Mouse (Mus musculus) liver, embryonic 11.5 days (tissue): Measurements from ENCODE around the gene Mymx. TPM values are rescaled to one million over a fixed set of nuclear protein-coding genes. Genes with fewer than 3 reads are reported as not detected.

Experiments used
- ATAC-seq: fragments of 200-750 bp; cut with Nextera tagmentation; replicated peaks from 2 replicates; pipeline ENCODE4 v1.8.0; 2017; ENCODE audit warnings: moderate number of reproducible peaks, mild to moderate bottlenecking, moderate TSS enrichment, moderate library complexity; ENCODE audit not compliant: low FRiP score
- DNase-seq: peaks from one replicate; pipeline ENCODE4 v3.0.0-alpha.2; 2017; ENCODE audit warnings: low spot score
- H3K27ac ChIP-seq: fragments of 300-500 bp; sonication (generic); 2 replicates; pipeline ENCODE4 v1.5.1; 2014; ENCODE audit warnings: mild to moderate bottlenecking, low read depth, low read length, control low read depth
- H3K27me3 ChIP-seq: fragments of 300-500 bp; sonication (generic); replicated peaks from 2 replicates; pipeline ENCODE4 v1.6.1; 2014; ENCODE audit warnings: low read length, mixed read lengths; ENCODE audit not compliant: control insufficient read depth, insufficient read depth
- H3K36me3 ChIP-seq: fragments of 300-500 bp; sonication (generic); 2 replicates; pipeline ENCODE4 v1.6.1; 2014; ENCODE audit warnings: mild to moderate bottlenecking, low read length, moderate library complexity, mixed read lengths; ENCODE audit not compliant: control insufficient read depth, insufficient read depth
- H3K4me1 ChIP-seq: fragments of 300-500 bp; sonication (generic); replicated peaks from 2 replicates; pipeline ENCODE4 v1.6.1; 2014; ENCODE audit warnings: low read length, mixed read lengths; ENCODE audit not compliant: control insufficient read depth, insufficient read depth
- H3K4me2 ChIP-seq: fragments of 300-500 bp; sonication (generic); 2 replicates; pipeline ENCODE4 v1.6.1; 2014; ENCODE audit warnings: mild to moderate bottlenecking, control low read depth, moderate library complexity
- H3K4me3 ChIP-seq: fragments of 300-500 bp; sonication (generic); 2 replicates; pipeline ENCODE4 v1.5.1; 2014; ENCODE audit warnings: low read depth, low read length, control low read depth
- H3K9ac ChIP-seq: fragments of 300-500 bp; sonication (generic); 2 replicates; pipeline ENCODE4 v1.6.1; 2014; ENCODE audit warnings: low read depth, low read length, control low read depth
- H3K9me3 ChIP-seq: fragments of 300-500 bp; sonication (generic); 2 replicates; pipeline ENCODE4 v1.6.1; 2016; ENCODE audit warnings: low read length, inconsistent platforms, mixed read lengths; ENCODE audit not compliant: control insufficient read depth
- WGBS: fragments of 180-500 bp; shearing (Covaris S2); extraction: QIAGEN DNeasy Blood & Tissue Kit; methylation state at CpG from one replicate; pipeline ENCODE4 v1.1.7; 2014; 5-methylcytosine and 5-hydroxymethylcytosine counted together
- polyA plus RNA-seq: library from polyadenylated mRNA; unstranded; fragments of >200 nt; fragmentation: Nextera tagmentation; extraction: Ambion mirVana; gene quantifications from 2 replicates; pipeline ENCODE4 v1.2.1, GENCODE M21; 2014

The Mymx gene
- polyA plus RNA-seq, 1 experiment from 2014 or later: 1.0 TPM

DNA sequence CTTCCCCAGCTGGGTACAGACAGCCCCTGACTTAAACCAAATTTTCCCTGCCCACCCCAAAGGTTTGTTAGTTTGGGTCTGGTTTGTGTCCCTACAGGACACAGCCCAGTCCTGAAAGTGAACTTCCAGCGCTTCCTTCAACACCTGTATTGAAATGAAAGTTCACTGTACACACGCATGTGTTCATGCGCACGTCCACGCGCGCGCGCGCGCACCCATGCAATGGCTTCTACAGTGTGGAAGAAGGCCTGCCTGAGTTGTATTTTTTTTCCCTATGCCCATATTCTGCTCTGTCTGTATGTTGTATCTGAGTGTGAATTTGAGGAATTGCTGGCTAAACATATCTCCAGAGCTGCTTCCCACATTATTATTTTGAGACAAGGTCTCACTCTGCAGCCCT is 36.8 kb downstream of the Mymx start:
- H3K4me2 ChIP-seq: peak overlapping the region; percentile 99
- no peaks in the 10 kb centered on the region for H3K9me3 ChIP-seq
- peak overlapping the region; percentile 97 for H3K9ac ChIP-seq
- ATAC-seq (no peak), DNase-seq (no peak)
- H3K36me3 ChIP-seq: peaks cover 40% of the 10 kb centered on the region
- WGBS: 94% methylated on average over 11 of the region's 11 CpGs
- H3K27me3 ChIP-seq: no peaks in the 10 kb centered on the region
- peak overlapping the region; percentile 98 for H3K4me3 ChIP-seq
- H3K4me1 ChIP-seq: peaks cover 32% of the 10 kb centered on the region
- H3K27ac ChIP-seq: no peak overlapping the region

GRCm38 (mm10) chr17:45564531-45565084 is 37.3 kb downstream of the Mymx start:
- ATAC-seq (no peak; the same call in 1 of the 2 replicates), DNase-seq (no peak)
- no peaks in the 10 kb centered on the region for H3K27me3 ChIP-seq
- peaks cover 30% of the 10 kb centered on the region for H3K4me1 ChIP-seq
- peak overlapping the region; percentile 88; the same call in 1 of the 2 replicates for H3K27ac ChIP-seq
- WGBS: 13% methylated on average over 18 of the region's 18 CpGs
- peak overlapping the region; percentile 99 for H3K4me2 ChIP-seq
- H3K9ac ChIP-seq: peak overlapping the region; percentile 97
- H3K4me3 ChIP-seq: peak overlapping the region; percentile 98
- peaks cover 35% of the 10 kb centered on the region for H3K36me3 ChIP-seq
- no peaks in the 10 kb centered on the region for H3K9me3 ChIP-seq

GRCm38 (mm10) chr17:45563655-45564530 is 38.0 kb downstream of the Mymx start, which contains the start of gene Slc35b2:
TSS of gene Slc35b2 (plus strand) at chr17:45563874.
- Histone ChIP-seq H3K4me2 (peak within 1 kb of the TSS; percentile 99), H3K4me3 (peak within 1 kb of the TSS; percentile 98), H3K9ac (peak within 1 kb of the TSS; percentile 97), H3K27me3 (no peaks in the 10 kb centered on the region), H3K36me3 (peaks cover 28% of the 10 kb centered on the region), H3K4me1 (peaks cover 23% of the 10 kb centered on the region), H3K9me3 (no peaks in the 10 kb centered on the region), H3K27ac (peak within 1 kb of the TSS; percentile 88)
- 1% methylated on average over 54 of the region's 61 CpGs for WGBS
- DNase-seq (peak; percentile 91), ATAC-seq (peak; percentile 76)

DNA sequence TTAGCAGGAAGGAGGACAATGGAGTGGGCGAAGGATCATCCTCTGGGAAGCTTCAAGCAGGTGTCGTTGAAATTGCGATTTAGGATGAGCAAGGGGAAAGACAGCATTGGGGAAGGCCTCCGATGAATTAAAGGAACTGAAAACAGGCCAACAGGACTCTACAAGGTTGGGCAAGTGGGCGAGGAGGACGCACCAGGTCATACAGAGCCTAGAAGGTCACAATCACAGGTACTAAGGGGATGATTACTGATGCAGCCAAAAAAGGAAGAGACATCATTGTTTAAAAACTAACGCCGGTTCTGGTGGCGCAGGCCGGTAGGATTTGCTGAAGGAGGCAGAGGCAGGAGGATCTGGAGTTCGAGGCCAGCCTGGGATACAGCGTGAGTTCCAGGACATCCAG is 38.7 kb downstream of the Mymx start:
- peaks cover 21% of the 10 kb centered on the region for H3K36me3 ChIP-seq
- DNase-seq (no peak), ATAC-seq (no peak)
- no peak overlapping the region for H3K4me3 ChIP-seq
- no peak overlapping the region for H3K27ac ChIP-seq
- H3K9me3 ChIP-seq: no peaks in the 10 kb centered on the region
- no peaks in the 10 kb centered on the region for H3K27me3 ChIP-seq
- H3K4me1 ChIP-seq: peaks cover 21% of the 10 kb centered on the region
- WGBS: 73% methylated on average over 12 of the region's 12 CpGs
- H3K9ac ChIP-seq: no peak overlapping the region
- H3K4me2 ChIP-seq: peak overlapping the region; percentile 99; the same call in 1 of the 2 replicates

GRCm38 (mm10) chr17:45559732-45560525 is 42.0 kb downstream of the Mymx start:
- Histone ChIP-seq H3K9ac (no peak overlapping the region), H3K27me3 (peaks cover 12% of the 10 kb centered on the region), H3K36me3 (no peaks in the 10 kb centered on the region), H3K9me3 (no peaks in the 10 kb centered on the region), H3K4me2 (no peak overlapping the region), H3K4me1 (peaks cover 16% of the 10 kb centered on the region), H3K4me3 (no peak overlapping the region), H3K27ac (no peak overlapping the region)
- DNase-seq (no peak), ATAC-seq (no peak)
- 87% methylated on average over 15 of the region's 15 CpGs for WGBS

- no peak for DNase-seq
- 63% methylated on average over 16 of the region's 16 CpGs for WGBS
- Histone ChIP-seq H3K9ac (no peak overlapping the region), H3K27ac (no peak overlapping the region), H3K4me2 (no peak overlapping the region), H3K36me3 (no peaks in the 10 kb centered on the region), H3K4me3 (no peak overlapping the region), H3K4me1 (peaks cover 13% of the 10 kb centered on the region), H3K27me3 (peaks cover 12% of the 10 kb centered on the region), H3K9me3 (no peaks in the 10 kb centered on the region)
- no peak for ATAC-seq
These were observed 43.7 kb downstream of the Mymx start for GRCm38 (mm10) chr17:45557998-45558862.

- DNase-seq: no peak
- Histone ChIP-seq H3K9me3 (no peaks in the 10 kb centered on the region), H3K36me3 (no peaks in the 10 kb centered on the region), H3K4me1 (peaks cover 13% of the 10 kb centered on the region), H3K9ac (no peak overlapping the region), H3K4me2 (peak overlapping the region; percentile 100), H3K27me3 (peaks cover 12% of the 10 kb centered on the region), H3K27ac (no peak overlapping the region), H3K4me3 (peak overlapping the region; percentile 21; the same call in 1 of the 2 replicates)
- no peak for ATAC-seq
- 59% methylated on average over 7 of the region's 7 CpGs for WGBS
These were observed 44.6 kb downstream of the Mymx start for GRCm38 (mm10) chr17:45557246-45557824.
